Mouse (Mus musculus) megakaryocyte, embryonic 14.5 days (primary cell): ENCODE results near the gene Stx2.

Experiments
- FLI1 ChIP-seq: IDR thresholded peaks from 2 replicates; pipeline ENCODE4 v1.6.1; 2012; ENCODE audit warnings: low read length, inconsistent platforms, mixed read lengths
- GATA1 ChIP-seq: IDR thresholded peaks from 3 replicates; pipeline ENCODE4 v1.6.1; 2012; ENCODE audit warnings: mixed read lengths, low read length, inconsistent platforms, borderline replicate concordance

DNA sequence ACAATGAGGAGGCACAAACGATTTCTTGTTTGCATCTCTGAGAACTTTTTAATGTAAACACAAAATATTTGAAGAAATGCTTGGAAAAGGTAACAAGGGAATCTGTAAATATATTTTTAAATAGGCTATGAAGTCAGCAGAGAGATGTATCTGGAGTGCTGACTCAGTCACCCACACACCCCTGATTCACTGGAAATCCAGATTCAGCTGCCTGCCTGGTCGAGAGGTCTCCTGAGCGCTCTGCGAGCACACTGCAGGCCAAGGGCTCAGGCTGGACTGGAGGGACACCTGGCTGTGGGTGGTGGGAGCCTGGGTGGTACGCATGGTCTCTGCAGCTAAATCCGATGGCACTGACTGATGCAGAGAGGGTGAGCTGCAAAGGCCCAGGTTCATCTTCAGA is 23.8 kb downstream of the Stx2 start:
- TF ChIP-seq FLI1 (no peak), GATA1 (no peak)
